ENCODE assay signal across 8 mouse cellular contexts in the genomic region with DNA sequence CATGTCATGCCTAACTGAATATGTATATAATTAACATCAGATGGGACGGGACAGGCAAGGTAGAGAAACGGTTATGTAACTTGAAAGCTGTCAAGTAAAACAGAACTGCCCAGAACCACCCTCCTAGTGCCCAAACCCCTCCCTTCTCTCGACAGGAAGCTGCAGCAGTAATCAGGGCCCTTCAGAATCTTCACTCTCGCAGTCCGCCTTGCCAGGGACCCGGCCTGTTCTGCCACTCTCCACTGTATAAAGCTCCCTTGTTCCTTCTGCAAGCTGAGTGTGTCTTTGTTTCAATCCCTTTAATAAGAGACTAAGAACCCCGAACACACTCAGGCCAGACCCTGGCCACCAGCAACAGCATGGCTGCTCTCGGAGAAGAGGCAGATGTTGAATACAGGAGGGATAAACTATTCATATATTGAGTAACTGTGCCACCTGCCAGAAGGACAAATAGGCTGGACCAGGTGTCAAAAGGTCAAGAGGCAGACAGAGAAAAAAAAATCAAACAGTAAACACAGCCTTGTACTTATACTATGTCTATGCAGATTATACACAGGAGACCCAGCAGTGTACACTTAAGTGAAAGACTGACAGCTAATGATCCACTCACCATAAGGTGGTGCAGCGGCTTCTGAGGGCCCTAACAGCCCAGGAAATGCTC. TPM values are rescaled to one million over a fixed set of nuclear protein-coding genes. Genes with fewer than 3 reads are reported as not detected.
DNase-seq lines count a peak whose midpoint lies in the region; ATAC-seq and TF ChIP-seq lines count a peak whose summit lies in the region.

No protein-coding gene starts in this region.

- H3K4me1 ChIP-seq in hindbrain, embryonic 12.5 days = peaks cover 50% of the 10 kb centered on the region
- H3K4me1 ChIP-seq in hindbrain, embryonic 10.5 days (replicated peaks) = peaks cover 48% of the 10 kb centered on the region
- peaks cover 11% of the 10 kb centered on the region for H3K4me1 ChIP-seq in forebrain, postnatal 0 days (ENCODE audit: insufficient read depth)

- no peak overlapping the region for H3K4me2 ChIP-seq in hindbrain, embryonic 12.5 days (replicated peaks)
- H3K4me2 ChIP-seq in forebrain, postnatal 0 days (ENCODE audit: low read depth) = no peak overlapping the region

- no peak overlapping the region for H3K9ac ChIP-seq in hindbrain, embryonic 12.5 days
- 0 out of 2 replicates have a peak overlapping the region, but pooled peaks have one; percentile 22 for H3K9ac ChIP-seq in forebrain, postnatal 0 days

- no peak for ATAC-seq in hindbrain, embryonic 12.5 days (ENCODE audit: low FRiP score)
- peak; percentile 37 for ATAC-seq in CD4-positive, CD25-positive, alpha-beta regulatory T cell, adult 4 months
- ATAC-seq in forebrain, postnatal 0 days = peak; percentile 76
- ATAC-seq in megakaryocyte progenitor cell, adult 5-6 weeks (replicated peaks; ENCODE audit: poor library complexity) = peak; percentile 41; the same call in 1 of the 2 replicates

- DNase-seq in hindbrain, embryonic 10.5 days (ENCODE audit: low spot score) = no peak
- peak; percentile 25 for DNase-seq in forebrain, postnatal 0 days
- no peak for DNase-seq in adrenal gland, postnatal 4 days (ENCODE audit: low spot score in 2 of 2)
- DNase-seq in thymus, postnatal 14 days = no peak
- no peak for DNase-seq in urinary bladder, adult 2 months (ENCODE audit: low spot score)

- no peaks in the 10 kb centered on the region for H3K9me3 ChIP-seq in hindbrain, embryonic 12.5 days (replicated peaks)
- no peaks in the 10 kb centered on the region for H3K9me3 ChIP-seq in hindbrain, embryonic 10.5 days
- no peaks in the 10 kb centered on the region for H3K9me3 ChIP-seq in forebrain, postnatal 0 days (ENCODE audit: low read length)

- H3K27me3 ChIP-seq in hindbrain, embryonic 12.5 days = no peaks in the 10 kb centered on the region
- no peaks in the 10 kb centered on the region for H3K27me3 ChIP-seq in hindbrain, embryonic 10.5 days (ENCODE audit: insufficient read depth, poor library complexity, severe bottlenecking)
- H3K27me3 ChIP-seq in forebrain, postnatal 0 days (ENCODE audit: insufficient read depth, low read length) = no peaks in the 10 kb centered on the region

- TF ChIP-seq CTCF in forebrain, postnatal 0 days (IDR thresholded peaks at IDR 0.05; ENCODE audit: low read depth) = no peak

- WGBS in hindbrain, embryonic 12.5 days = 59% methylated on average over 9 of the region's 9 CpGs
- WGBS in hindbrain, embryonic 10.5 days = 72% methylated on average over 9 of the region's 9 CpGs
- 30% methylated on average over 9 of the region's 9 CpGs for WGBS in forebrain, postnatal 0 days

- H3K36me3 ChIP-seq in hindbrain, embryonic 12.5 days = peaks cover 10% of the 10 kb centered on the region; the same call in 1 of the 2 replicates
- peaks cover 62% of the 10 kb centered on the region for H3K36me3 ChIP-seq in hindbrain, embryonic 10.5 days
- no peaks in the 10 kb centered on the region for H3K36me3 ChIP-seq in forebrain, postnatal 0 days (ENCODE audit: insufficient read depth)

- H3K4me3 ChIP-seq in hindbrain, embryonic 12.5 days = no peak overlapping the region
- H3K4me3 ChIP-seq in hindbrain, embryonic 10.5 days = no peak overlapping the region
- no peak overlapping the region for H3K4me3 ChIP-seq in forebrain, postnatal 0 days (ENCODE audit: low read depth, low read length)

- peak overlapping the region; percentile 44; the same call in 1 of the 2 replicates for H3K27ac ChIP-seq in hindbrain, embryonic 12.5 days
- no peak overlapping the region for H3K27ac ChIP-seq in hindbrain, embryonic 10.5 days
- H3K27ac ChIP-seq in forebrain, postnatal 0 days (ENCODE audit: low read depth, low read length) = peak overlapping the region; percentile 62

RNA-seq across cellular contexts. Expression of gene Tet3, which starts 48.7 kb away (rescaled TPM):
- 63.3 and 63.9 TPM in 2 replicates for polyA plus RNA-seq in hindbrain, embryonic 12.5 days (2016; fragmentation: Nextera tagmentation; extraction: Ambion mirVana)
- polyA plus RNA-seq in hindbrain, embryonic 10.5 days (2016; fragmentation: Nextera tagmentation; extraction: Ambion mirVana) = 51.1 and 56.5 TPM in 2 replicates
- 10 to 100 TPM; 18.5 to 20.8 TPM for polyA plus RNA-seq in CD4-positive, CD25-positive, alpha-beta regulatory T cell, adult 4 months (2017; shearing (Covaris generic))
- total RNA-seq in forebrain, postnatal 0 days (2014; rRNA removed) = 23.2 and 27.7 TPM in 2 replicates
- polyA plus RNA-seq in forebrain, postnatal 0 days (2015; fragmentation: Nextera tagmentation; extraction: Ambion mirVana) = 38.0 and 49.4 TPM in 2 replicates
- total RNA-seq in megakaryocyte progenitor cell, adult 5-6 weeks (2015) = 27.9 and 29.6 TPM in 2 replicates
- 12.2 and 14.5 TPM in 2 replicates for total RNA-seq in megakaryocyte progenitor cell, adult 5-6 weeks (2017)
- total RNA-seq in adrenal gland, postnatal 4 days (2021) = 10 to 100 TPM; 79.0 to 79.5 TPM
- 9.4 and 14.4 TPM in 2 replicates for polyA plus RNA-seq in urinary bladder, adult 2 months (2012; rRNA removed)
